Mouse (Mus musculus) E14TG2a.4 (cell line): ENCODE data around the gene Hist1h4h.
"Not testable (repeated sequence)": the region's sequence is repeated elsewhere in the genome, so short reads cannot be mapped to it uniquely, and the experiment has no call there.

Experiments
- H3K27me3 ChIP-seq: 2 replicates; pipeline ENCODE4 v1.6.1; 2014; ENCODE audit warnings: low read length, control low read depth; ENCODE audit not compliant: insufficient read depth
- H3K36me3 ChIP-seq: 2 replicates; pipeline ENCODE4 v1.6.1; 2014; ENCODE audit warnings: low read length, control low read depth; ENCODE audit not compliant: insufficient read depth
- H3K4me1 ChIP-seq: replicated peaks from 2 replicates; pipeline ENCODE4 v1.6.1; 2014; ENCODE audit warnings: low read depth, low read length, control low read depth
- H3K4me3 ChIP-seq: replicated peaks from 2 replicates; pipeline ENCODE4 v1.5.1; 2014; ENCODE audit warnings: mild to moderate bottlenecking, low read length
- H3K9me3 ChIP-seq: 2 replicates; pipeline ENCODE4 v1.6.1; 2014; ENCODE audit warnings: low read length, control low read depth
- CTCF ChIP-seq: conservative IDR thresholded peaks from 2 replicates; pipeline ENCODE4 v1.5.1; 2014; ENCODE audit warnings: low read length
- NANOG ChIP-seq: IDR thresholded peaks from 2 replicates; pipeline ENCODE4 v1.6.1; 2014; ENCODE audit warnings: borderline replicate concordance, low read length, mixed read lengths
- POU5F1 ChIP-seq: IDR thresholded peaks from 2 replicates; pipeline ENCODE4 v1.6.1; 2014; ENCODE audit warnings: low read length, borderline replicate concordance

Gene Hist1h4h

GRCm38 (mm10) chr13:23525901-23526300 lies 4.9 kb upstream of the Hist1h4h start:
- H3K36me3 ChIP-seq = no peaks in the 10 kb centered on the region
- TF ChIP-seq CTCF (no peak), NANOG (no peak), POU5F1 (no peak)
- H3K4me1 ChIP-seq = peaks cover 32% of the 10 kb centered on the region

GRCm38 (mm10) chr13:23526312-23526711 lies 4.5 kb upstream of the Hist1h4h start:
- H3K4me1 ChIP-seq = peaks cover 28% of the 10 kb centered on the region
- H3K36me3 ChIP-seq = no peaks in the 10 kb centered on the region
- no peaks in the 10 kb centered on the region for H3K27me3 ChIP-seq
- no peaks in the 10 kb centered on the region for H3K9me3 ChIP-seq
- TF ChIP-seq NANOG (no peak), CTCF (no peak), POU5F1 (no peak)
- H3K4me3 ChIP-seq = peak overlapping the region; percentile 80

More at GRCm38 (mm10) chr13:23525901-23526300, 4.9 kb upstream of the Hist1h4h start:
- Histone ChIP-seq H3K4me3 (peak overlapping the region; percentile 80), H3K27me3 (no peaks in the 10 kb centered on the region), H3K9me3 (no peaks in the 10 kb centered on the region)

- TF ChIP-seq POU5F1 = no peak
- TF ChIP-seq CTCF = no peak
- no peak for TF ChIP-seq NANOG
- H3K9me3 ChIP-seq = no peaks in the 10 kb centered on the region
- no peak overlapping the region for H3K4me3 ChIP-seq
- H3K27me3 ChIP-seq = no peaks in the 10 kb centered on the region
- H3K4me1 ChIP-seq = peaks cover 39% of the 10 kb centered on the region
- H3K36me3 ChIP-seq = no peaks in the 10 kb centered on the region
Measured at GRCm38 (mm10) chr13:23529005-23529404, 1.8 kb upstream of the Hist1h4h start.

GRCm38 (mm10) chr13:23529480-23530165 lies 1.2 kb upstream of the Hist1h4h start:
- Histone ChIP-seq H3K9me3 (no peaks in the 10 kb centered on the region), H3K4me3 (peak overlapping the region; percentile 83)
- no peak for TF ChIP-seq NANOG
- no peak for TF ChIP-seq CTCF
- TF ChIP-seq POU5F1 = no peak

GRCm38 (mm10) chr13:23530181-23530900 lies 509 bp upstream of the Hist1h4h start:
- Histone ChIP-seq H3K27me3 (no peaks in the 10 kb centered on the region), H3K4me3 (peak overlapping the region; percentile 83)
- no peak for TF ChIP-seq NANOG
- TF ChIP-seq POU5F1 = no peak
- no peak for TF ChIP-seq CTCF

More at GRCm38 (mm10) chr13:23529480-23530165, 1.2 kb upstream of the Hist1h4h start:
- Histone ChIP-seq H3K27me3 (no peaks in the 10 kb centered on the region), H3K4me1 (peaks cover 39% of the 10 kb centered on the region), H3K36me3 (no peaks in the 10 kb centered on the region)

DNA sequence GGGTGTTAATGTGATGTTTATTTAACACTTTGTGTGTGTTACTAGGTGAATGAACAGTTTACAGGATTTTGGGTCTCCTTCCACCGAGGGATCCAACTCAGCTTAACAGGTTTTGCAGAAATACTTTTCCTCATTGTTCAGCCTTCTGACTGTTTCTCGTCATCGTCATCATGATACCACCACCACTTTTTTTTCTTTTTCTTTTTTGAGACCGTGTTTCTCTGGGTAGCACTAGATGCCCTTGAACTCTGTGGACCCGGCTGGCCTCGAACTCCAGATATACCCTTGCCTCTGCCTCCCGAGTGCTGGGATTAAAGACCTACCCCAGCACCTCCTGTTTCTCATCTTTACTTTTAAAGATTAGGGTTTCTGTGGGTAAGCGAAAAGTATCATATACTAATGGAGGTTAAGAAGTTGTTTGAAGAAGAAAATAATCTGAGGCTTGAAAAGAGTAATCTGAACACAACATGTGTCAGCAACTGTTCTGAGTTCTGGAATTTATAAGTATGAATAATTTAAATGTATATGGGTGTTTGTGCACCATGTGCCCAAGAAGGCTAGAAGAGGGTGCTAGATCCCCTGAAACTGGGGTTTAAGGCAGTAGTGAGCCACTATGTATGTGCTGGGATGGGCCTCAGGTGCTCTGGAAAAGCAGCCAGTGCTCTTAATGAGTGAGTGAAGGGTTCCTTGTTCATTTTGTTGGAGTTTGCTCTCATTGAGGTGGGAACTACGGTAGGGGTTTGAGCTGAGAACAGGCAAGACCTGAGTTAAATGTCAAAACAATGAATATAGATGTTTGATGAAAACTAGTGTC lies 1.6 kb downstream of the Hist1h4h start:
- Histone ChIP-seq H3K9me3 (no peaks in the 10 kb centered on the region), H3K4me3 (peak overlapping the region; percentile 83), H3K27me3 (no peaks in the 10 kb centered on the region), H3K36me3 (no peaks in the 10 kb centered on the region; the same call in 1 of the 2 replicates), H3K4me1 (peaks cover 31% of the 10 kb centered on the region)
- no peak for TF ChIP-seq CTCF
- no peak for TF ChIP-seq NANOG
- TF ChIP-seq POU5F1 = no peak

More at GRCm38 (mm10) chr13:23530181-23530900, 509 bp upstream of the Hist1h4h start:
- Histone ChIP-seq H3K36me3 (no peaks in the 10 kb centered on the region), H3K4me1 (peaks cover 34% of the 10 kb centered on the region), H3K9me3 (no peaks in the 10 kb centered on the region)

DNA sequence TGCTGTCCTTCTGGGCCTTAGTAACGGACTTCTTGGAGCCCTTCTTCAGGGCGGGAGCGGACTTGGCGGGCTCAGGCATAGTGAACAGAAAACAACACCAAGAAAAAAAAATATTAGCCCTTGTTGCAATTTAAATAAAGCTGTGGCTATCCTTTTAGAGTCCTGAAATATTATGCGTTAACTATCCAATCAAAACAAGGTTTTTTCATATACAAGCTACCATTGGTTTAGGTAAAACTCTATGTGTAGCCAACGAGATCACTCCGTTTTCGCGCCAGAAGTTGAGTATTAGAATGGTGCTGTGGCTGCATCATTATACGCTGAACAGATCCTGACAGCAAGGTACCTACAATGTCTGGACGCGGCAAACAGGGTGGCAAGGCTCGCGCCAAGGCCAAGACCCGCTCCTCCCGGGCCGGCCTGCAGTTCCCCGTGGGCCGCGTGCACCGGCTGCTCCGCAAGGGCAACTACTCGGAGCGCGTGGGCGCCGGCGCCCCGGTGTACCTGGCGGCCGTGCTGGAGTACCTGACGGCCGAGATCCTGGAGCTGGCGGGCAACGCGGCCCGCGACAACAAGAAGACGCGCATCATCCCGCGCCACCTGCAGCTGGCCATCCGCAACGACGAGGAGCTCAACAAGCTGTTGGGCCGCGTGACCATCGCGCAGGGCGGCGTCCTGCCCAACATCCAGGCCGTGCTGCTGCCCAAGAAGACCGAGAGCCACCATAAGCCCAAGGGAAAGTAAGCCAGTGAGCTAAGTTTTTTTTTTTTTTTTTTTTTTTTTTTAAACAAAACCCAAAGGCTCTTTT lies 2.9 kb downstream of the Hist1h4h start, which contains the start of gene Hist1h2af:
Gene Hist1h2af (plus strand): TSS at position 347 of the 808 bp plus-strand sequence.
- H3K4me1 ChIP-seq = peaks cover 37% of the 10 kb centered on the region
- H3K4me3 ChIP-seq = peak within 1 kb of the TSS; percentile 83
- H3K36me3 ChIP-seq, H3K9me3 ChIP-seq, H3K27me3 ChIP-seq: not testable (repeated sequence)
